Mouse (Mus musculus): ENCODE data around the gene Gm39115. TPM values are rescaled to one million over a fixed set of nuclear protein-coding genes. Genes with fewer than 3 reads are reported as not detected.
"Not testable (repeated sequence)": the region's sequence is repeated elsewhere in the genome, so short reads cannot be mapped to it uniquely, and the experiment has no call there.

Gm39115 gene
- polyA plus RNA-seq, 1 experiment = not detected

- Histone ChIP-seq H3K4me3 (ENCODE audit: insufficient read depth, low read depth, low read length) (no peak overlapping the region), H3K4me1 (ENCODE audit: control insufficient read depth, insufficient read depth, low read length) (no peaks in the 10 kb centered on the region), H3K27ac (ENCODE audit: insufficient read depth, low read depth, low read length) (no peak overlapping the region), H3K27me3 (replicated peaks; ENCODE audit: control insufficient read depth, insufficient read depth, low read length) (no peaks in the 10 kb centered on the region), H3K36me3 (ENCODE audit: control insufficient read depth, insufficient read depth, low read length) (no peaks in the 10 kb centered on the region)
- WGBS = 3% methylated on average over 1 of the region's 1 CpGs
- DNase-seq = no peak
- TF ChIP-seq POLR2A (IDR thresholded peaks at IDR 0.05; ENCODE audit: low read depth, low read length) = no peak
- TF ChIP-seq CTCF (conservative IDR thresholded peaks at IDR 0.05; ENCODE audit: insufficient read depth, insufficient read length, low read depth, low read length) = no peak
Measured at GRCm38 (mm10) chr7:142140696-142141095, 4.9 kb upstream of the Gm39115 start.

GRCm38 (mm10) chr7:142134206-142134995 lies 1.4 kb downstream of the Gm39115 start:
- no peak overlapping the region for H3K27ac ChIP-seq (ENCODE audit: insufficient read depth, low read depth, low read length)
- WGBS = 56% methylated on average over 4 of the region's 4 CpGs
- DNase-seq = peak; percentile 84

GRCm38 (mm10) chr7:142128843-142129242 lies 7.0 kb downstream of the Gm39115 start:
- H3K27me3 ChIP-seq (replicated peaks; ENCODE audit: control insufficient read depth, insufficient read depth, low read length) = no peaks in the 10 kb centered on the region
- no peak overlapping the region for H3K27ac ChIP-seq (ENCODE audit: insufficient read depth, low read depth, low read length)
- no peak for DNase-seq
- TF ChIP-seq POLR2A (IDR thresholded peaks at IDR 0.05; ENCODE audit: low read depth, low read length) (no peak), CTCF (conservative IDR thresholded peaks at IDR 0.05; ENCODE audit: insufficient read depth, insufficient read length, low read depth, low read length) (no peak; the same call in 1 of the 2 replicates)
- no peak overlapping the region for H3K4me3 ChIP-seq (ENCODE audit: insufficient read depth, low read depth, low read length)
- peaks cover 3% of the 10 kb centered on the region for H3K4me1 ChIP-seq (ENCODE audit: control insufficient read depth, insufficient read depth, low read length)
- H3K36me3 ChIP-seq (ENCODE audit: control insufficient read depth, insufficient read depth, low read length) = no peaks in the 10 kb centered on the region
- WGBS = 64% methylated on average over 4 of the region's 4 CpGs

More at GRCm38 (mm10) chr7:142134206-142134995, 1.4 kb downstream of the Gm39115 start:
- Histone ChIP-seq H3K4me3 (ENCODE audit: insufficient read depth, low read depth, low read length) (no peak overlapping the region), H3K4me1 (ENCODE audit: control insufficient read depth, insufficient read depth, low read length) (peaks cover 6% of the 10 kb centered on the region), H3K27me3 (replicated peaks; ENCODE audit: control insufficient read depth, insufficient read depth, low read length) (no peaks in the 10 kb centered on the region), H3K36me3 (ENCODE audit: control insufficient read depth, insufficient read depth, low read length) (no peaks in the 10 kb centered on the region)
- TF ChIP-seq CTCF (conservative IDR thresholded peaks at IDR 0.05; ENCODE audit: insufficient read depth, insufficient read length, low read depth, low read length) (peak; percentile 23; the same call in 1 of the 2 replicates), POLR2A (IDR thresholded peaks at IDR 0.05; ENCODE audit: low read depth, low read length) (no peak)

DNA sequence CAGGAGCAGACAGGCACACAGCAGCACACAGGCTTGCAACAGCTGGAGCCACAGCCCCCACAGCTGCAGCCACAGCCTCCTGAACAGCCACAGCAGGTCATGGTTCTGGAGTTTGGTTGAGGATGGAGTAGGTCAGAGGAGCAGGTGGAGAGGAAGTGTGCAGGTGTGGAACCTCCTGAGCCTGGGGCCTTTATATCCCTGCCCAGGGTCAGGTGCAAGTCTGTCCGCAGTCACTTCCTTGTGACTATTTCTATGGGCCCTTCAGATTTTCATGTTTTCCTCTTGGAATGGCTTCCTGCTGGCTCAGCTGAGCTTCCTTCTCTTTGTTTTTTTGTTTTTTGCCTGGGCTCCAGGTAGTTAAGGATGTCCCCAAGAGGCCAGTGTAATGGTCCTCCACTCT lies 15.2 kb downstream of the Gm39115 start, which contains the start of gene Gm45618:
Gm45618 (minus strand) TSS at position 101 of the 400 bp plus-strand sequence.
- H3K27me3 ChIP-seq (replicated peaks; ENCODE audit: control insufficient read depth, insufficient read depth, low read length); H3K27ac ChIP-seq (ENCODE audit: insufficient read depth, low read depth, low read length); H3K4me3 ChIP-seq (ENCODE audit: insufficient read depth, low read depth, low read length); H3K4me1 ChIP-seq (ENCODE audit: control insufficient read depth, insufficient read depth, low read length); H3K36me3 ChIP-seq (ENCODE audit: control insufficient read depth, insufficient read depth, low read length); DNase-seq: not testable (repeated sequence)
- WGBS = 87% methylated on average over 1 of the region's 1 CpGs

- no peak for DNase-seq
- Histone ChIP-seq H3K27me3 (replicated peaks; ENCODE audit: control insufficient read depth, insufficient read depth, low read length) (no peaks in the 10 kb centered on the region), H3K27ac (ENCODE audit: insufficient read depth, low read depth, low read length) (no peak overlapping the region), H3K4me1 (ENCODE audit: control insufficient read depth, insufficient read depth, low read length) (no peaks in the 10 kb centered on the region), H3K4me3 (ENCODE audit: insufficient read depth, low read depth, low read length) (no peak overlapping the region), H3K36me3 (ENCODE audit: control insufficient read depth, insufficient read depth, low read length) (no peaks in the 10 kb centered on the region)
- TF ChIP-seq POLR2A (IDR thresholded peaks at IDR 0.05; ENCODE audit: low read depth, low read length) (no peak), CTCF (conservative IDR thresholded peaks at IDR 0.05; ENCODE audit: insufficient read depth, insufficient read length, low read depth, low read length) (peak; percentile 40; the same call in 1 of the 2 replicates)
- WGBS = 23% methylated on average over 5 of the region's 5 CpGs
Measured at GRCm38 (mm10) chr7:142119632-142120031, 16.2 kb downstream of the Gm39115 start.

DNA sequence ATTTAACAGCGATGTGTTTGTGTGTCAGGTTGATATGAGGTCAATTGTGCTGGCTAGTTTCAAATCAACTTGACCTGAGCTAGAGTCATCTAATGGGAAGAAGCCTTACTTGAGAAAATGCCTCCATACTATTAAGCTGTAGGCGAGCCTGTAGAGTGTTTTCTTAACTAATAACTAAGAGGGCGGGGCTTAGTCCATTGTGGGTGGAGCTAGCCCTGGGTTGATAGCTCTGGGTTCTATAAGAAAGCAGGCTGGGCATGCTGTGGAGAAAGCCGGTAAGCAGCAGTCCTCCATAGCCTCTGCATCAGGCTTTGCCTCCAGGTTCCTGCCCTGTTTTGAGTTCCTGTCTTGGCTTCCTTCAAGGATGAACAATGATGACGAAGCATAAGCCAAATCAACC lies 31.1 kb downstream of the Gm39115 start:
- no peaks in the 10 kb centered on the region for H3K36me3 ChIP-seq (ENCODE audit: control insufficient read depth, insufficient read depth, low read length)
- DNase-seq = no peak
- no peak overlapping the region for H3K27ac ChIP-seq (ENCODE audit: insufficient read depth, low read depth, low read length)
- TF ChIP-seq POLR2A (IDR thresholded peaks at IDR 0.05; ENCODE audit: low read depth, low read length) (no peak), CTCF (conservative IDR thresholded peaks at IDR 0.05; ENCODE audit: insufficient read depth, insufficient read length, low read depth, low read length) (no peak)
- no peaks in the 10 kb centered on the region for H3K4me1 ChIP-seq (ENCODE audit: control insufficient read depth, insufficient read depth, low read length)
- 54% methylated on average over 5 of the region's 5 CpGs for WGBS
- H3K27me3 ChIP-seq (replicated peaks; ENCODE audit: control insufficient read depth, insufficient read depth, low read length) = no peaks in the 10 kb centered on the region
- H3K4me3 ChIP-seq (ENCODE audit: insufficient read depth, low read depth, low read length) = no peak overlapping the region

- 10% methylated on average over 9 of the region's 9 CpGs for WGBS
- no peaks in the 10 kb centered on the region for H3K4me1 ChIP-seq (ENCODE audit: control insufficient read depth, insufficient read depth, low read length)
- H3K4me3 ChIP-seq (ENCODE audit: insufficient read depth, low read depth, low read length) = no peak overlapping the region
- no peaks in the 10 kb centered on the region for H3K27me3 ChIP-seq (replicated peaks; ENCODE audit: control insufficient read depth, insufficient read depth, low read length)
- TF ChIP-seq CTCF (conservative IDR thresholded peaks at IDR 0.05; ENCODE audit: insufficient read depth, insufficient read length, low read depth, low read length) (peak; percentile 99), POLR2A (IDR thresholded peaks at IDR 0.05; ENCODE audit: low read depth, low read length) (no peak)
- H3K36me3 ChIP-seq (ENCODE audit: control insufficient read depth, insufficient read depth, low read length) = no peaks in the 10 kb centered on the region
- H3K27ac ChIP-seq (ENCODE audit: insufficient read depth, low read depth, low read length) = no peak overlapping the region
- peak; percentile 86 for DNase-seq
Measured at GRCm38 (mm10) chr7:142097776-142098175, 38.1 kb downstream of the Gm39115 start.

Data from kidney, adult 2 months (tissue).